Mouse (Mus musculus): ENCODE data around the gene Slc6a21.

The Slc6a21 gene

DNA sequence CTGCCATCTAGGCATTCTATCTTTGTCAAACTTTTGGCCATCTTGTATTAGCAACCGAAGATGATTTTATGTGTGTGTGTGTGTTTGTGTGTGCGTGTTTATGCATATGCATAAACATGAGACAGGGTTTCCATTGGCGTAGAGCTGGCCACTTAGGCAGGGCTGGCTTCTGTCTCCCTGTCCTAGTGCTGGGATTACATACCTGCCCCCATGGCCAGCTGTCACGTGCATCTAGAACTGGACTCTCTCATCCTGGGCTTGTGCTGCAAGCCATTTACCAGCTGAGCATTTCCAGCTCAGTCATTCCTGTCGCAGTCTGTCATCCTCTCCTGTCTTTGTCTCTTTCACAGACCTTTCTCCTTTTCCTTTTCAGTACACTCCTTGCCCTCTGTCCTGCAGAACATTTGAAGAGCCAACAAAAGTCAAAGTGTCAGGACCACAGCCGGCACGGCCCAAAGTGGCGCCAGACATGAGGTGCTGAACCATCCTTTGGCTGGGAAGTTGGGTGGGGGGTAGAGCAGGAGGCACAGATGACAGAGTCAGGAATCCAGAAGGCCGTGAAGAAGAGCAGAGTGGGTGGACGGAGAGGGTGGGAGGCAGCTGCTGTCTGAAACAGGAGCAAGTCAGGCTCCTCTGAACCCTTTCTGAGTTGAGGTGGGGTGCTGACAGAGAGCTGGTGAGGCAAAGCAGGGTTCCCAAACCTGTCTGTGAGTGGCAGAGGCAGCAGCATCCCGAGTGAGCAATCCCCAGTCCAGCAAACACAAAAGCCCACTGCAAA lies 20.1 kb upstream of the Slc6a21 start:
- DNase-seq = peak; percentile 86

DNA sequence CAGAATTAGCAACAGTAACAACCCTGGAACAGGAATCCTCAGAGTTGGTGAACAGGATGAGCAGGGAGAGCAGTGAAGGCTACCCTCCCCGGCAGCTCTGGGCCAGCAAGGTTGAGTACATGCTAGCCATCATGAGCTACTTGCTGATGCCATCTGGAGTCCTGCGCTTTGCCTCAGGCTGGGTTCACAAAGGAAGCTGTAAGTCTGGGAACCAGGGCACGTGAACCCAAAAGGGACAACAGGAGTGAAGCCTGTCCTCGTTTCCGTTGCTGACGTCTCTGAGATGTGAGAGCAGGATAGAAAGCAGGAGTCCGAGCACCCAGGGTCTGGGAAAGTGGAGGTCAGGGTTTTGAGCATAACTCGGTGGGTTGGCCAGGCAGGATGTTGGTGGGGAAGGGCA lies 18.0 kb upstream of the Slc6a21 start:
- DNase-seq = peak; percentile 85

DNA sequence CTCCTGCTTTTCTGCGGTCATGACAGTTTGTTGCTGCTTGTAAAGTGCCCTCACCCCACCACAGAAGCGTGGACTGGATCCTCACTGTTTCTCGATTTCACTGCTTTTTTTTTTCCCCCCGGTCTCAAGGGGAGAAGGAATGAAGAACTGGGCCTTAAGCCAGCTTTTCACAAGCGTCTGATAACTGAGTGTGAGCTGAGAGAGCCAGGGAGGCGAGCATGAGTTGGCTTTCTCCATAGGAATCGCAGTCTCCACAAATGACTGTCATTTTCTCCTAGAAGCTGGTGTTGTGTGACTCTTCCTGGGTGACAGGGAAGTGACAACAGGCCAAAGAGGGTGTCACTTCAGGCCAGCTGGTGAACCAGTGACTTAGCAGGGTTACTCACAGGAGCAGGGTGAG lies 15.0 kb upstream of the Slc6a21 start:
- peak; percentile 88 for DNase-seq

DNA sequence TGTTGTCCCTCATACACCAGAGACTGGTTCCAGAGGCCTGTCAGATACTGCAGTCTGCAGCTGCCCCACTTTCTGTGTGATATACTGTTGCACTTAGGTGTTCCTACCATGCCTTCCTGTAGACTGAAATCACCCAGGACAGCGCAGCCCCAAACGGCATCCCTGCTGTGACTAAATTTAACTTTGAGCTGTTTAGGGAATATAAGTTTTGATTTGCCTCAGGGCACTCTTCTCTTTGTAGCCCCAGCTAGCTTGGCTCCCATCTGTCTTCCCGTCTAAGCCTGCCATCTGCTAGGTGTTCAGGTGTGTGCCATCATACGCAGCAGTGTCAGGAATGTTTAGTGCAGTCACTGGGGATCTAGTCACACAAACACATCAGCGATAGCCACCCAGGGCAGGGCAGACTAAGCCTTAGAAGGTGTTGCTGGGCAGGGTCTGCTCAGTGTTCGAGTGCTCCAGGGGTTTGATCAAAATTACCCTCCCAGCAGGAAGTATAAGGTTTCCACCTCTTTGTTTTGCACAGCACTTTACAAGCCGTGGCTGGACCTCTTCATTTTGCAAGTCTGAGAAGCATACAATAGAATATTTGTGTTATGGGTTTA lies 14.2 kb upstream of the Slc6a21 start:
- DNase-seq = peak; percentile 83

DNA sequence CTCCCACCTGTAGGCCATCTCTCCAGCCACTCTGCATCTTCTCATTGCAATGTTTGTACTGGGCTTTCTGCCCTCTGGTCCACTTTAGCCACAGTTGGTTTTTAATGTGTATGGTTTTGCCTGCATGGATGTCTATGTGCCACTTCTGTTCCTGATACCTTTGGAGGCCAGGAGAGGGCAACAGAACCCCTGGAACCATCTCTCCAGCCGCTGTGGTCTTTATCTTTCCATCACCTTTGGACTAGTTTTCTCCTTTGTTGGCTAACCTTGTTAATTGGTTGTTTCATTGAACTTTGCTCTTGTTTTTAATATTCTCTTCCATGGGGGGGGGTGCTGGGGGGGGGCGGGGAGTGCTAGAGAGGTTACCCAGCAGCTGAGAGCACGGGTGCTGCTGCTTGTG lies 13.0 kb upstream of the Slc6a21 start:
- no peak for DNase-seq

DNA sequence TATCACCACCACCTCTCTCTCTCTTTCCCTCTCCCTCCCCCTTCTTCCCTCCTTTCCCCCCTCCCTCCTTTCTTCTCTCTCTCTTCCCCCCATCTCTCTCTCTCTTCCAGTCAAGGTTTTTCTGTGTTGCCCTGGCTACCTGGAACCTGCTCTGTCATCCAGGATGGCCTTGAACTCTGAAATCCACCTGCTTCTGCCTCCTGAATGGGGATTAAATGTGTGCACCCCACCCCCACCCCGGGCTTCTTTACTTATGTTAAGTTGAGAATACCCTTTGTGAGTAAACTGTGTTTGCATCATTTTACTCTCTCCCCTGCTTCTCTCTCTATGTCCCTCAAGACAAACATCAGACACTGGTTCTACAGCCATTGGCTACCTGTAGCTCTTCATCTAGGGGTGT lies 11.8 kb upstream of the Slc6a21 start:
- DNase-seq = no peak

DNA sequence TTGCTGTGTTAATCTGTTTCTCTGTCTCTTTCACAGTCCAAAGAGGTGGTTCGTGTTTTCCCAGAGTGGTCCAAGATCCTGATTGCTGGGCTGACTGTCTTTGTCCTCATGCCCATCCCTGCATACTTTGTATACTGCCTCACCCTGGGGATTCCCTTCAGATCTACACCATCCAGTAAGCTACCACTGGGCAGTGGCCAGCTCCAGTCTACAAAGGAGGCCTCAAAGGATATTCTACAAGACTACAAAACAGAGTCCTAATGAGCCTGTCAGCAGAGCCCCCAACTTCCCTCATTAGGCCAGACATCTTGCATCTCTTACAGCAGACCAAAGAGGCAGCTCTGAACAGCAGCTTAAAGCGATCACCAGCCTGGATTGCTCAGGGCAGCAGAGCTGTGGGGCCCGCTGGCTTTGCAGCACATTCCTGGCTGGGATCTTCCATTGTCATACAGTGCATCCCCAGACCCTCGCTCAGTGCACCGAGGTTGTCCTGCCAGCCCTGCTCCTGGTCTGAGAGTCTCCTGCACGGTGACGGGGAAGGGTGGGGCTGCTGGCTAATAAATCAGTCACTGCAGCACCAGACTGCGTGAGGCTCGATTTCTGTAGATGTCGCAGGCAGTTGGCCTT lies 4.4 kb upstream of the Slc6a21 start:
- DNase-seq = peak; percentile 79

DNA sequence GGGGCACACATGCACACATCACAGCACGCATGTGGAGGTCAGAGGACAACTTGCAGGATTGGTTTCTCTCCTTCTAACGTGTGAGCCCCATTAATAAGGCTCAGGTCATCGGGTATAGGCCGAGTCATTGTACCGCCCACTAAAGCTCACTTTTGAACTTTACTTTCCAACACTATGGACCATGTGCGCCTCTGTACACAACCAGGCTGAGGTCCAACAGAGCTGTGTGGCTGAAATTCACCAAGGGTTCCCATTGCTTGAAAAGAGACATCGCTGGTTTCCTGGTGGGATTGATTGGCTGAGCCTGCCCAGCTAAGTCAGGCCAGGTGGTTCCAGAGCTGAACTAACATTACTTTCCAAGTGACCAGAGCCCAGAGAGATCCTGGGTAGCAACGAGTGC lies 3.6 kb upstream of the Slc6a21 start:
- DNase-seq = peak; percentile 79

DNA sequence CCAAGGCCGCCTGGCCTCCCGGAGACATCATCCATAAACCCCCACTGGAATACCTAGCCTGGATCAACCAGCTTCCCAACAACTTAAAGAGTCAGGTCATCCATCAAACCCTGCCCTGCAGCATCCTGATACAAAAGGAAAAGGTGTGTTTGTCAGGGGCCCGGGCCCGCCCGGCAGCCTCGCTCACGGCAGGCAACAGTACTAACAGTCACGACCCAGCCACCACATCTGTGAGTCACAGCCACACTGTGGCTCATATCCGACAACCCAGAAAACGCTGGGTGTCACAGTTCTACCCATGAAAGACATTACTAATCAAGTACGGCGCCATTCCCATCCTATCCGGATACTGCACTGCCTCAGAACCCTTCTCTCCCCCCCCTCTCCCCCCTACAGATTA lies 9.2 kb downstream of the Slc6a21 start:
- no peak for DNase-seq

DNA sequence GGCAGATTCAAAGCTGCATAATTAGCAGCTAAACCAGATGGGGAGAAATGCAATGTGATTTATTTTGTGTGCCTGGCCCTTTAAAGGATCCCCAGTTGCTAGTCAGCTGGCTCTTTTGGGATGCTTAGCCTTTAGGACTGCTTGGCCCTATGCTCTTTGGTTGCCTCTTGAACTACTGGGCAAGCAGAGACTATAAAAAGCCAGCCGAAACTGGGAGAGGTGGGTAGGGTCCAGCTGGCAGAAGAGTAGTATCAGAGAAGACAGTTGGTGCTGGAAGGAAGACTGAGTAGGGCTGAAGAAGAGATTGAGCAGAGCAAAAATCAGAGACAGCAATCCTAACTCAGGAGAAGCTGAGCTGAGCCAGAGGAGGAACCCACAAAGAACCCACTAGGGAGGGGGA lies 19.3 kb downstream of the Slc6a21 start:
- DNase-seq = no peak

DNA sequence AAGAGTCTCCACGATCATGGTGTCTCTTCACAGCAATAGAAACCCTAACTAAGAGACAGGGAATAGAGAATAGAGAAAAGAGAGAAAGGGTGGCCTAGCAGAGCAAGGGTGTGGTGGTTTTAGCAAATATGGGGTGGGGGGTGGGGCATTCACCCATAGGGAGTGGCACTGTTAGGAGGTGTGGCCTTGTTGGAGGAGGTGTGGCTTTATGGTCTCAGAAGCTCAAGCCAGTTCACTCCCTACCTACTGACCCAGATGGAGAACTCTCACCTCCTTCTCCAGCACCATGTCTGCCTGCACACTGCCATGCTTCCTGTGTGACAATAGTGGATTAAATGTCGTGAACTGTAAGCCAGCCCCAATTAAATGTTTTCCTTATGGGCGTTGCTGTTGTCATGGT lies 20.2 kb downstream of the Slc6a21 start:
- DNase-seq = no peak

DNA sequence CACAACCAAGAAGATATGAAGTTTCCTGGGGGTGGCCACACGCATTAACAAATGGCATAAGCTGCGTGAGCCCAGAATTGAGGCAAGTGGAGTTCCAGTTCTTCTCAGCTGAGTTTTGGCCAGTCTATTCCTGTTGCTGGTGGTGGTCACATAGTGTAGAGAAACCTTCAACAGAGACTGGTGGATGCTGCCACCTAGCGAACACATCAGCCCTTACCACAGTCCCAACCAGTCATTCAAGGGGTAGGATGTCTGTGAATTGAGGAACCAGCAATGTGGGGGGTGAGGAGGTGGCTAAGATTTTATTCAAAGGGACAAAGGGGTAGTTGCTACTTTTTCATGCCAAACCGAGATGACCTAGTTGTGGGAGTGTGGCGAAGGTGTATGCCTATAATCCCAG lies 22.4 kb downstream of the Slc6a21 start:
- DNase-seq = peak; percentile 94

DNA sequence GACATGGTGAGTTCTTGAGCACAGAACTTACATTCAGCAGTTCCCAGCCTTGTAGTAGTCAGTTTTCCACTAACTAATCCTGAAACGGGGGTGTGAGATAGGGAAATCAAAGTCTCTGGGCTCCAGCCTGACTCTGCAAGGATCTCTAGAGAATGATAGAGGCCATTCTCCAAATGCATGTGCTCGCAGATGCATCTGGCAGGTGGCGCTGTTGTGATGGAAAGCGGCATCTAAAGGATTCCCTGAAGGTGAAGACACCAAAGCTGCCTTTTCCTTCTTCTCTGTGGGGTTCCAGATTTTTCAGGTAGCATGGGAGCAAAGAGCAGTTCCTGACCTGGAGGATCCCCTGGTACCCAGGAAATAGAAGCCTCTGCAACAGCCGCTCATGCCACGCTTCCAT lies 23.0 kb downstream of the Slc6a21 start:
- DNase-seq = no peak

DNA sequence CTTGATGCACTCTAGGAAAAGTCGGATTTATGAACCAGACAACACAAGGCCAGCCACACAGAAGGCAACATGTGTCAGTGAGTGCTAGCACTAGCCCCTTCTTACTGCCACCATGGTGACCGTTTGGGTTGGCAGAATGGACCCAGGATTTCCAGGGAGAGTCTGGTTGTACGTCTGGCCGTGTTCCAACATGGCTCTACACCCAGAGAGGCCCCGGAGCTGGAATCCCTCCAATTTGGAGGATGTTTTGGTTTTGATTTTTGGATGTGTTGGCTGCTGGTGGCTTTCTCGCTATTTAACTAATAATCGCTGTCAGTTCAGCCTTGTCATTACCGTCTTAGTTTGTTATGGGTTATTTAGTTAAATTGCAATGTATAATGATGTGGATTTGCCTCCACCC lies 25.3 kb downstream of the Slc6a21 start:
- no peak for DNase-seq

DNA sequence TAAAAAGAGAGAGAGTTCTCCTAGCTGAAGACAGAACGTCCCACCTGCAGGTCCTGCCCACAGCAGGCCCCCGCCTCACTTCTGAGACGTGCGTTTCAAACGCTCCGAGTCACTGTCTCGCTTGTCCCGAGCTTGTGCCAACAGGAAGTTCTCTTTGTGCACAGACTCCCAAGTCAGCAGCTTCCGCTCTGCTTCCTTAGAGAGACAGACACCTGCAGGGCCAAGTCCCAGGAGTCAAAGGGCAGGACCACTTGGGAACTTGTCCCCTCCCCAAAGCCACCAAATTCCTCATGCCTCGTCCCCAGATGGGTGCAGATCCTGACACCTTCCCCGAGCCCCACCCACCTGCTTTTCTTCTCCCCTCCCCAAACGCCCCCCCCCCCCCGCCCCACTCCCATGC lies 27.6 kb downstream of the Slc6a21 start:
- DNase-seq = no peak

DNA sequence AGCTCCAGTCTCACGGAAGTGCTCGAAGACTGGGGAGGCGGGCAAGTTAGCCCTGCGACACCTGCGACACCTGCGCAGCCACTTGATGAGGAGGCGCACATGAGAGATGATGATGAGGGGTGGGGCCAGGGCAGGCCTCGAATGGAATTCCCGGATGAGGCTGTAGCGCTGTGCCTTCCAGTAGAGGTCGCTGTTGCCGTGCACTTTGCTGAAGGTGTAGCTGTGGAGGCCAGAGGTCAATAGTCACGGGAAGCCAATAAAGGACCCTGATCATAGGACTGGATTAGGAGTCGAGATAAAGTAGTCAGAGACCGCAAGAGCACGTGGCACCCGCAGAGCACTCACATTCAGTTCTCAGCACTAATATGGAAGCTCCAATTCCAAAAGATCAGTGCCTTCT lies 28.0 kb downstream of the Slc6a21 start:
- DNase-seq = no peak

DNA sequence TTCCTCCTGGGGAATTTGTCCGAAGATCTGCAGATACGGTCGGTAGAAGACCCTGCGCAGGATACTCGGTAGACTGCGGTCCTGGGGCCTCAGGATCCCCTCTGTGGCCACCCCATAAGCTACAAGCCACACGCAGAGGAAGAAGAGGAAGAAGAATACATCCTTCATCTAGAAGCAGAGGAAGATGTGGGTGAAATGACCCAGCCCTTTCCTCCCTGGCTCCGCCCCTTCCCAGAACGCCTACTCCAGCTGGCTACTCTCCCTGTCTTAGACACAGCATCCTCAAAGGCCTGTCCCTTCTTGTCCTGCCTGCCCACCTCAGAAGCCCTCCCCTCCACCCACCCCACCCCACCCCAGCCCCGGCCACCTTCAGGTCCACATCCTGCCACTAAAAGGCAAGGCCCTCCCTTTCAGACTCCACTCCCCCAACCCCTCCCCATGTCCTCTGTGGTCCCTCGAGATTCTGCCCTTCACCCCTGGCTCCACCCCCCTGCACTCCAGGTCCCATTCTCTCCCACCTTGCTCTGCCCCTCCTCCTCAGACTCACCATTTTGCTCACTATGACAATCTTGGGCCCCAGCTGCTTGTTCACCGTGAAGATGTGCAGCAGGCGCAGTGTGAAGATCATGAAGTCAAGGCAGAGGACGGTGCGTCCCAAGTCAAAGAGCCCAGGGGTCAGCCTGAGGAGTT lies 31.4 kb downstream of the Slc6a21 start:
- no peak for DNase-seq

DNA sequence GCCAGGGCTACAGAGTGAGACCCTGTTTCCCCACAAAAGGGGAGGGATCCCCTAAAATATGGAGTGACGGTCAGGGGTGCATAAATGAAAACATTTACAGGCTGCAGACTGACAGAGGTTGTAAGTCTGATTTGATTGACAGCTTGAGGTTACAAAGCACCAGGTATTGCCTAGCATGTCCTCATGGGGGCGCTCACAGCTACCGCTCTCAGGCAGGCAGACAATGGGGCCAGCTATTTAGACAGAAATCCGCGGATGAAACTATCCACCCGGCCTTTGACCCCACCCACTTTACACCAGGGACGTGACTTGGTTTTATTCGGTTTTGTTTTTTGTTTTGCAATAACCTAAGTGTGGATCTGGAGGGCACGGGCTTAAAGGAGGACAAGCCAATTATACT lies 32.1 kb downstream of the Slc6a21 start:
- DNase-seq = no peak

DNA sequence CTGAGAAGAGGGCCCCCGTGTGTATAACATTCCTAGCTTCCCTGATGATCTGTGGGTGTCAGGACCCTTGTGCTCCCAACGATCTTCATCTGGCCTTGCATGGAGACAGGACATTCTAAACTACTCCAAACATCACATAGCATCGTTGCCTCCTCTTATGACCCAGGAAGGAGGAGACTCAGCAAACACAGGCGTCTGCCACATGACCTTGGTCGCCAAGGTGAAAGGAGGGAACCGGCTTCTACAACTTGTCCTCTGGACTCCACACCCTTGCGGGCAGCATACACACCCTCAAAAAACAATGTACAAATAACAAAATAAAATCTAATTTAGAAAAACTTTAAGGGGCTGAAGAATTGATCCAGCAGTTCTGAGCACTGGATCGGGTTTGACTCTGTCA lies 34.7 kb downstream of the Slc6a21 start:
- DNase-seq = no peak

DNA sequence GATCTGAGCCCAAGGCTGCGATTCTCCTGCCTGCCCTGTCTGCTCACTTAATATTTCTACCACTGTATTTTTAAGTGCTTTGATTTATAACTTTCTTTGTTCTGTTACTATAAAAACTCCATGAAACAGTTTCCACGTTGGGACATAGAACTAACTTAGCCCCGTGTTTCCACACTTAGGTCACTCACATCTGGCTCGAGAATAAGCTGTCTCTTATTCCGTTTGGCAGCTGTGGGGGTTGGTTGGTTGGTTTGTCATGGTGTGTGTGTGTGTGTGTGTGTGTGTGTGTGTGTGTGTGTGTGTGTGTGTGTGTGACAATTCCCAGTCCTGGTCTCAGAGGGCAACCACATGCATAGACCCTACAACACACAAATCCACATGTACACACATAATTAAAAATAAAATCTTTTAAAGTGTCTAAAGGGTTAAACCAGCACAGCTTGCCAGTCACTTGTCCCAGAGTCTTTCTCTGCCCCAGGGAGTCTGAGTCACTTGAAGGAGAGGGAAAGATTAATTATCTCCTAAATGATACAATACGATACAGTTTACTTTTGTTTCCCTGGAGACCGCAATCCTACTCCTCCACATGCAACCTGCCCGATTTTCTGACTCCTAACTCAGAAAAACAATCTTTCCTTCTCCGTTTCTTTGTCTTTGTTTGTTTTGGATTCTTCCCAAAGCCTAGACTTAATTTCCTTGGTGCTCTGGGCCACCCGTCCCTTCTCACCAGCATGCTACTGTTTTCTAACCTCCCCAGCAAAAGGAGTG lies 35.6 kb downstream of the Slc6a21 start:
- DNase-seq = no peak

DNA sequence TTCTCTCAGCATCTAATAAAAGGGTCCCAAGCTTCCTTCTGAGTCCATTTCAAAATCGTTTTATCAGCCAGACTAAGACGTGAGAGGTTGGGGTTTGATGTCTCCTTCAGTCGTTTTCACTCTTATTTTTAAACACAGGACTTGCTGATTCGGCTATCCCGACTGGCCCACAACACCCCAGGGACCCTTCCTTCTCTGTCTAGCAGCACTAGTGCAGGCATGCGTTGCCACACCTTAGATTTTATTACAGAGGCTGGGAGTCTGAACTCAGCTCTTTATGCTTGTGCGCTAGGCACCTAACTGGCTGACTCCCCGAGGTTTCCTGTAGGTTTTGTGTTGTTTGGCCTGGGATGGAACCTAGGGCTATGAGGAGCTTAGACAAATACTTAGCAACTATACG lies 36.2 kb downstream of the Slc6a21 start:
- no peak for DNase-seq

DNA sequence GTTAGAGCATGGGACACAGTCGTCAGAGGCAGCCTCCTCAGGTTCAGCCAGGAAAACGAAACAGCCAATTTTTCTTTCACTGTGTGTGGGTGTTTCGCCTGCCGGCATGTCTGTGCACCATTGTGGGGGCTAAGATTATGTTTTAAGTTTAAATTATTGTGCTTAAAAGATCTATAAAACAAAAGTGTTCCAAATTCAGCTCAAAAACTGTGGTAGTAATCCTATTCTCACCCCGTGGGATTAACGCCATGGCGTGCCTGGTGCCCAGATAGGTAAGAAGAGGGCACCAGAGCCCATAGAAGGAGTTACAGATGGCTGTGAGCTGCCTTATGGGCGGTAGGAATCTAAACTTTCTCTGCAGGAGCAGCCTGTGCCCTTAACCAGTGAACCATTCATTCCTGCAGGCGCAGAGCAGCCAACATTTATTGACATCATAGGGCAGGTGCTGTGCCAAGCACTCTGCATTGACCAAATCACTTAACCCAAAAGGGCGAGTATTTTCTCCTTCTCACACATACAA lies 37.9 kb downstream of the Slc6a21 start:
- no peak for DNase-seq

DNA sequence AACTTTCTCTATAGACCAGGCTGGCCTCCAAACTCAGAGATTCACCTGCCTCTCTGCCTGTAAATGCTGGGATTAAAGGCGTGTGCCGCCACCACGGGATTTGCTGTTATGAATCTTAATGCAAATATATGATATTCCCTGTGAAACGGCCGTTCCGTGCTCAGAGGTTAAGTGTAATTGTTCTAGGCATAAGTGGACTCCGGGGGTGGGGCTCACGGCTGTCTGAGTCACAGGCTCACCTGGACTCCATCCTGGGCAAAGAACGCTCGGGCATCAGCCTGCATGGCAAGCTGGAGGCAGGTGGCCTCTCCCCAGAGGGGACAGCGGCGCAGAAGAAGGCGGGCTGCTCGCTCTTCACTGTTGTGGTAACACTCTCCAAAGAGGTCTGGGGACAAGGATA lies 39.2 kb downstream of the Slc6a21 start:
- no peak for DNase-seq
